Mouse (Mus musculus) layer of hippocampus, postnatal 14 days (tissue): ENCODE data around the gene Ptprt. TPM values are rescaled to one million over a fixed set of nuclear protein-coding genes. Genes with fewer than 3 reads are reported as not detected.

Source experiments
- DNase-seq, 2 experiments: peaks; one replicate each; pipeline ENCODE4 v3.0.0; 2021 to 2022; ENCODE audit warnings: low spot score in 2 of 2, mixed read lengths in 1 of 2
- total RNA-seq, 2 experiments: library from RNA; stranded (reverse); gene quantifications; 2 replicates each; pipeline ENCODE4 v1.2.3; 2021

Gene Ptprt
- total RNA-seq, 2 experiments from 2014 or later: 50.9 to 52.6 TPM

- no peak for DNase-seq
These were observed 947.9 kb downstream of the Ptprt start for GRCm38 (mm10) chr2:161713024-161713423.

- DNase-seq: no peak
These were observed 951.6 kb downstream of the Ptprt start for GRCm38 (mm10) chr2:161709316-161709715.

GRCm38 (mm10) chr2:161706386-161706915 lies 954.5 kb downstream of the Ptprt start:
- DNase-seq: no peak

- no peak for DNase-seq
These were observed 956.1 kb downstream of the Ptprt start for GRCm38 (mm10) chr2:161704811-161705210.

GRCm38 (mm10) chr2:161704410-161704809 lies 956.5 kb downstream of the Ptprt start:
- DNase-seq: peak in 1 of 2 experiments; percentile 4

GRCm38 (mm10) chr2:161695819-161696218 lies 965.1 kb downstream of the Ptprt start:
- no peak for DNase-seq

- DNase-seq: no peak
These were observed 992.5 kb downstream of the Ptprt start for GRCm38 (mm10) chr2:161668302-161668986.

GRCm38 (mm10) chr2:161661912-161662311 lies 999.0 kb downstream of the Ptprt start:
- peak in 1 of 2 experiments; percentile 3 for DNase-seq

GRCm38 (mm10) chr2:161660827-161661226 lies 1000.1 kb downstream of the Ptprt start:
- DNase-seq: peak in 1 of 2 experiments; percentile 31

GRCm38 (mm10) chr2:161657046-161657445 lies 1003.9 kb downstream of the Ptprt start:
- DNase-seq: no peak

GRCm38 (mm10) chr2:161656632-161657031 lies 1004.3 kb downstream of the Ptprt start:
- no peak for DNase-seq

GRCm38 (mm10) chr2:161640805-161641204 lies 1020.1 kb downstream of the Ptprt start:
- no peak for DNase-seq

- DNase-seq: no peak
These were observed 1026.9 kb downstream of the Ptprt start for GRCm38 (mm10) chr2:161634084-161634483.

GRCm38 (mm10) chr2:161625896-161626295 lies 1035.1 kb downstream of the Ptprt start:
- DNase-seq: no peak

GRCm38 (mm10) chr2:161608401-161608800 lies 1052.5 kb downstream of the Ptprt start:
- no peak for DNase-seq

- DNase-seq: no peak
These were observed 1053.6 kb downstream of the Ptprt start for GRCm38 (mm10) chr2:161607372-161607771.

- DNase-seq: peak in 1 of 2 experiments; percentile 55
These were observed 1060.6 kb downstream of the Ptprt start for GRCm38 (mm10) chr2:161600206-161600808.

GRCm38 (mm10) chr2:161593391-161594152 lies 1067.4 kb downstream of the Ptprt start:
- DNase-seq: no peak

- no peak for DNase-seq
These were observed 1086.5 kb downstream of the Ptprt start for GRCm38 (mm10) chr2:161574401-161574800.

GRCm38 (mm10) chr2:161572201-161572600 lies 1088.7 kb downstream of the Ptprt start:
- DNase-seq: no peak

GRCm38 (mm10) chr2:161570236-161570995 lies 1090.5 kb downstream of the Ptprt start:
- DNase-seq: peak in 1 of 2 experiments; percentile 7
